Mouse (Mus musculus) lung, postnatal 0 days (tissue): Measurements from ENCODE around the gene Ttbk2. TPM values are rescaled to one million over a fixed set of nuclear protein-coding genes. Genes with fewer than 3 reads are reported as not detected.
A peak's percentile ranks its signal among the peaks of the same experiment; 100 is the strongest.

Experiments
- ATAC-seq: fragments of 200-750 bp; cut with Nextera tagmentation; 2 replicates; pipeline ENCODE4 v1.8.0; 2017; ENCODE audit warnings: moderate library complexity
- DNase-seq: peaks from one replicate; pipeline ENCODE4 v3.0.0-alpha.2; 2016; ENCODE audit warnings: low spot score
- H3K27ac ChIP-seq: fragments of 300-500 bp; sonication (generic); 2 replicates; pipeline ENCODE4 v1.5.1; 2014; ENCODE audit warnings: antibody characterized with exemption, mild to moderate bottlenecking, low read length, mixed read lengths
- H3K27me3 ChIP-seq: fragments of 300-500 bp; sonication (generic); replicated peaks from 2 replicates; pipeline ENCODE4 v1.6.1; 2014; ENCODE audit warnings: low read length, mixed read lengths; ENCODE audit not compliant: insufficient read depth
- H3K36me3 ChIP-seq: fragments of 300-500 bp; sonication (generic); 2 replicates; pipeline ENCODE4 v1.6.1; 2014; ENCODE audit warnings: low read length, mixed read lengths; ENCODE audit not compliant: insufficient read depth
- H3K4me1 ChIP-seq: fragments of 300-500 bp; sonication (generic); 2 replicates; pipeline ENCODE4 v1.6.1; 2014; ENCODE audit warnings: antibody characterized with exemption, low read depth, low read length, mixed read lengths; ENCODE audit not compliant: insufficient read depth
- H3K4me2 ChIP-seq: fragments of 300-500 bp; sonication (generic); replicated peaks from 2 replicates; pipeline ENCODE4 v1.6.1; 2014; ENCODE audit warnings: low read depth, mild to moderate bottlenecking, low read length, moderate library complexity, mixed read lengths
- H3K4me3 ChIP-seq: fragments of 300-500 bp; sonication (generic); 2 replicates; pipeline ENCODE4 v1.5.1; 2014; ENCODE audit warnings: low read depth, low read length
- H3K9ac ChIP-seq: fragments of 300-500 bp; sonication (generic); replicated peaks from 2 replicates; pipeline ENCODE4 v1.6.1; 2014; ENCODE audit warnings: low read depth, mild to moderate bottlenecking
- H3K9me3 ChIP-seq: fragments of 300-500 bp; sonication (generic); 2 replicates; pipeline ENCODE4 v1.6.1; 2016; ENCODE audit warnings: low read length, mixed read lengths
- CTCF ChIP-seq: IDR thresholded peaks from 2 replicates; pipeline ENCODE4 v1.5.1; 2016; ENCODE audit warnings: antibody characterized with exemption, mild to moderate bottlenecking
- EP300 ChIP-seq: IDR thresholded peaks from 2 replicates; pipeline ENCODE4 v1.6.1; 2016; ENCODE audit warnings: antibody characterized with exemption, mild to moderate bottlenecking, control low read depth
- WGBS: fragments of 180-500 bp; shearing (Covaris S2); extraction: QIAGEN DNeasy Blood & Tissue Kit; methylation state at CpG from one replicate; pipeline ENCODE4 v1.1.7; 2014; 5-methylcytosine and 5-hydroxymethylcytosine counted together
- polyA plus RNA-seq: library from polyadenylated mRNA; unstranded; fragments of >200 nt; fragmentation: Nextera tagmentation; extraction: Ambion mirVana; gene quantifications from 2 replicates; pipeline ENCODE4 v1.2.1, GENCODE M21; 2015

The Ttbk2 gene
- polyA plus RNA-seq, 1 experiment from 2014 or later: 1.7 TPM

DNA sequence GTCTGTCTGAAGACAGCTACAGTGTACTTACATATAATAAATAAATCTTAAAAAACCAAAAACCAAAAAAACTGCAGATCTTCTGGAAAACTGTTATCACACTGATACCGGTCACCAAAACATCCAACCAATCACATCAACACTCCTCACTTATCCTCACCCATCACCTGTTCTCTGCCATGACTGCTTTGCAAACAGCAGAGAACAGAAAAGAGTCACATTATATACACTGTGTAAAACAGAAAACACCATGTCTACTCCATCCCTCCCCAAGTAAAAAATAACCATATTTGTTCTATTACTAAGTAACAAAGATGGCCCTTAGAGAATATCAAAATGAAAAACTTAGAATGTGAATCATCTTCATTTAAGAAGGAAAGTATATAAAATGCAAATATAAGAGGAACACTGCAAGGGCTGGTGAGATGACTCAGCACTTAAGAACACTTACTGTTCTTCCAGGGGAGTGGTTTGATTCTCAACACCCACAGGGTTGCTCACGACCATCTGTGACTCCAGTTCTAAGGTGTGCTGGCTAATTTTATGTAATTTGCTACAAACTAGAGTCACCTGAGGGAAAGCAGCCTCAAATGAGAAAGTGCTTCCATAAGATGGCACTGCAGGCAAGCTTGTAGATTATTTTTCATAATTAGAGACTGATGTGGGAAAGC, 80.0 kb downstream of the Ttbk2 start:
- H3K27me3 ChIP-seq: no peaks in the 10 kb centered on the region
- no peaks in the 10 kb centered on the region for H3K36me3 ChIP-seq
- 82% methylated on average over 2 of the region's 2 CpGs for WGBS
- no peaks in the 10 kb centered on the region for H3K4me1 ChIP-seq
- no peaks in the 10 kb centered on the region for H3K9me3 ChIP-seq
- no peak overlapping the region for H3K4me3 ChIP-seq
- H3K9ac ChIP-seq: no peak overlapping the region
- H3K4me2 ChIP-seq: no peak overlapping the region
- ATAC-seq: no peak
- no peak for DNase-seq
- TF ChIP-seq EP300 (no peak), CTCF (no peak)
- H3K27ac ChIP-seq: no peak overlapping the region

DNA sequence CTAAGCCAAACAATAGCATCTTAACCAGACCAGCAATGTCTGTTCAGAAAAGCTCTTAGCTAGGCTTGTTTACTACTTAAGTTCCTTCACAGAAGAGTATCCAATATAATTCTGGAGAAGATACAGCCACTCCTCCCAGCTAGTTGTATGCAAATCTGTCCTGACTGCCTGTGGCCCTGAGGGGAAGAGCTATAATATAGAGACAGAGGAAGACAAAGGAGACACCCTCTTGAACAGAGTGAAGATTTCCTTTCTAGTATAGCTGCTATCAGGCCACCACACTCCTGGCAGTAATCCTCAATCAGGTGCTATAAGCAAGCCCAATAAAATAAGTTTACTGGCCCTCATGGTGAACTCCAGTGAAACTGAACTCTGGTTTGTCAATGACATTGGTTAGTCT, 88.5 kb downstream of the Ttbk2 start:
- H3K36me3 ChIP-seq: no peaks in the 10 kb centered on the region
- TF ChIP-seq CTCF: no peak
- no peak for TF ChIP-seq EP300

GRCm38 (mm10) chr2:120748041-120748440, 102.4 kb downstream of the Ttbk2 start:
- no peak for TF ChIP-seq CTCF
- TF ChIP-seq EP300: no peak
- Histone ChIP-seq H3K27ac (no peak overlapping the region), H3K4me1 (no peaks in the 10 kb centered on the region), H3K27me3 (no peaks in the 10 kb centered on the region), H3K36me3 (no peaks in the 10 kb centered on the region), H3K9me3 (no peaks in the 10 kb centered on the region), H3K4me3 (no peak overlapping the region), H3K9ac (no peak overlapping the region), H3K4me2 (no peak overlapping the region)
- ATAC-seq (no peak), DNase-seq (no peak)
- 94% methylated on average over 2 of the region's 2 CpGs for WGBS

More for the DNA sequence above, 88.5 kb downstream of the Ttbk2 start:
- H3K4me1 ChIP-seq: no peaks in the 10 kb centered on the region
- H3K4me3 ChIP-seq: no peak overlapping the region
- no peak for DNase-seq
- no peak overlapping the region for H3K4me2 ChIP-seq
- H3K27ac ChIP-seq: no peak overlapping the region
- no peaks in the 10 kb centered on the region for H3K27me3 ChIP-seq
- no peaks in the 10 kb centered on the region for H3K9me3 ChIP-seq
- no peak overlapping the region for H3K9ac ChIP-seq
- no peak for ATAC-seq

- no peaks in the 10 kb centered on the region for H3K9me3 ChIP-seq
- H3K4me1 ChIP-seq: no peaks in the 10 kb centered on the region
- 93% methylated on average over 1 of the region's 1 CpGs for WGBS
- H3K4me3 ChIP-seq: no peak overlapping the region
- no peaks in the 10 kb centered on the region for H3K27me3 ChIP-seq
- no peak overlapping the region for H3K27ac ChIP-seq
- H3K36me3 ChIP-seq: no peaks in the 10 kb centered on the region
- DNase-seq (no peak), ATAC-seq (no peak)
- no peak overlapping the region for H3K4me2 ChIP-seq
- H3K9ac ChIP-seq: no peak overlapping the region
- TF ChIP-seq CTCF: no peak
- TF ChIP-seq EP300: no peak
Observed at GRCm38 (mm10) chr2:120745496-120745895, 104.9 kb downstream of the Ttbk2 start.

GRCm38 (mm10) chr2:120731877-120732530, 118.4 kb downstream of the Ttbk2 start:
- WGBS: 43% methylated on average over 7 of the region's 7 CpGs
- TF ChIP-seq EP300 (no peak), CTCF (no peak)
- H3K4me3 ChIP-seq: peak overlapping the region; percentile 86; the same call in 1 of the 2 replicates
- DNase-seq: no peak
- H3K4me1 ChIP-seq: peaks cover 9% of the 10 kb centered on the region; the same call in 1 of the 2 replicates
- H3K27me3 ChIP-seq: no peaks in the 10 kb centered on the region
- H3K27ac ChIP-seq: peak overlapping the region; percentile 74
- H3K9ac ChIP-seq: no peak overlapping the region
- H3K9me3 ChIP-seq: no peaks in the 10 kb centered on the region
- H3K4me2 ChIP-seq: peak overlapping the region; percentile 99
- H3K36me3 ChIP-seq: no peaks in the 10 kb centered on the region
- ATAC-seq: no peak

- Histone ChIP-seq H3K4me1 (peaks cover 9% of the 10 kb centered on the region; the same call in 1 of the 2 replicates), H3K27me3 (no peaks in the 10 kb centered on the region), H3K27ac (peak overlapping the region; percentile 74), H3K9ac (peak overlapping the region; percentile 76), H3K4me3 (peak overlapping the region; percentile 86), H3K4me2 (peak overlapping the region; percentile 99), H3K36me3 (no peaks in the 10 kb centered on the region), H3K9me3 (no peaks in the 10 kb centered on the region)
- under 1% methylated on average over 47 of the region's 61 CpGs for WGBS
- ATAC-seq: peak; percentile 98
- DNase-seq: peak; percentile 97
- TF ChIP-seq EP300: no peak
Observed at GRCm38 (mm10) chr2:120731167-120731862, 119.1 kb downstream of the Ttbk2 start.
